Comparison of ENCODE assay signal across 26 mouse cellular contexts in genomic region chr15:8855511-8855910, GRCm38 (mm10).
DNase-seq lines count a peak whose midpoint lies in the region; ATAC-seq and TF ChIP-seq lines count a peak whose summit lies in the region.
"Had no signal": no experiment of that assay in that cellular context is flagged by ENCODE, and none has a peak within 500 bp of the region (broad histone marks: within the 10 kb centered on the region; RNA-seq: fewer than 3 reads in every experiment).

No protein-coding gene starts in this region.

- H3K4me2 ChIP-seq in intestine, postnatal 0 days (replicated peaks; ENCODE audit: low read depth) = no peak overlapping the region
- no peak overlapping the region for H3K4me2 ChIP-seq in intestine, embryonic 15.5 days (replicated peaks)
- no peak overlapping the region for H3K4me2 ChIP-seq in liver, postnatal 0 days (ENCODE audit: low read depth, low read length)
- H3K4me2 ChIP-seq: embryonic facial prominence, embryonic 13.5 days; limb, embryonic 15.5 days; midbrain, embryonic 12.5 days; stomach, embryonic 15.5 days had no signal

- no peak overlapping the region for H3K4me3 ChIP-seq in intestine, postnatal 0 days (ENCODE audit: low read depth, low read length)
- no peak overlapping the region for H3K4me3 ChIP-seq in intestine, embryonic 15.5 days (replicated peaks)
- H3K4me3 ChIP-seq in liver, postnatal 0 days (ENCODE audit: low read depth, low read length) = no peak overlapping the region
- no peak overlapping the region for H3K4me3 ChIP-seq in E14TG2a.4 (replicated peaks; ENCODE audit: low read length)
- no peak overlapping the region for H3K4me3 ChIP-seq in cerebellum, adult 2 months (replicated peaks; ENCODE audit: insufficient read depth, low read depth, low read length)
- H3K4me3 ChIP-seq: embryonic facial prominence, embryonic 13.5 days; erythroblast, embryonic 14.5 days; hindbrain, embryonic 10.5 days; limb, embryonic 10.5 days; limb, embryonic 15.5 days; midbrain, embryonic 12.5 days; stomach, embryonic 15.5 days had no signal

- DNase-seq in liver, postnatal 0 days = no peak
- DNase-seq in liver (no peak), Patski (ENCODE audit: low read depth, low spot score) (no peak)
- DNase-seq in cerebellum, adult 2 months = no peak
- no peak for DNase-seq in thymus, postnatal 0 days (ENCODE audit: low spot score)
- DNase-seq: adrenal gland, postnatal 10 days; cerebellum, adult 11 months; cerebellum, postnatal 10 days; heart, postnatal 14 days; kidney, adult 9 months; kidney, postnatal 14 days; lung, postnatal 10 days; right cerebral cortex, postnatal 14 days; thymus, postnatal 25 days had no signal

- POLR2A ChIA-PET in Patski (lab: Charles Lee) = no interaction called here

- no peaks in the 10 kb centered on the region for H3K36me3 ChIP-seq in intestine, postnatal 0 days (ENCODE audit: control insufficient read depth, insufficient read depth)
- H3K36me3 ChIP-seq in intestine, embryonic 15.5 days = no peaks in the 10 kb centered on the region
- no peaks in the 10 kb centered on the region for H3K36me3 ChIP-seq in liver, postnatal 0 days (replicated peaks; ENCODE audit: insufficient read depth, low read length)
- H3K36me3 ChIP-seq in E14TG2a.4 (ENCODE audit: insufficient read depth, low read length) = no peaks in the 10 kb centered on the region
- H3K36me3 ChIP-seq: embryonic facial prominence, embryonic 13.5 days; hindbrain, embryonic 10.5 days; limb, embryonic 10.5 days; limb, embryonic 15.5 days; midbrain, embryonic 12.5 days; stomach, embryonic 15.5 days had no signal

- ATAC-seq in intestine, postnatal 0 days = no peak
- ATAC-seq in intestine, embryonic 15.5 days = no peak
- no peak for ATAC-seq in liver, postnatal 0 days
- no peak for ATAC-seq in Patski
- ATAC-seq: forebrain, embryonic 16.5 days; intestine, embryonic 16.5 days had no signal

- 0 out of 2 replicates have a peak, but pooled peaks have one; percentile 8 for TF ChIP-seq CTCF in intestine, postnatal 0 days (IDR thresholded peaks at IDR 0.05; ENCODE audit: low read depth)
- peak; percentile 15; the same call in 1 of the 2 replicates for TF ChIP-seq CTCF in liver, postnatal 0 days (IDR thresholded peaks at IDR 0.05; ENCODE audit: low read depth)
- TF ChIP-seq CTCF in E14TG2a.4 (conservative IDR thresholded peaks at IDR 0.05; ENCODE audit: low read length) = peak; percentile 31; the same call in 1 of the 2 replicates
- TF ChIP-seq CTCF in Patski (IDR thresholded peaks at IDR 0.05) = peak; percentile 27
- TF ChIP-seq CTCF in cerebellum, adult 2 months (IDR thresholded peaks at IDR 0.05; ENCODE audit: borderline replicate concordance, insufficient read depth, low read depth, low read length) = no peak

- H3K4me1 ChIP-seq in intestine, postnatal 0 days (replicated peaks; ENCODE audit: control insufficient read depth, insufficient read depth, low read length) = no peaks in the 10 kb centered on the region
- no peaks in the 10 kb centered on the region for H3K4me1 ChIP-seq in intestine, embryonic 15.5 days (replicated peaks)
- no peaks in the 10 kb centered on the region for H3K4me1 ChIP-seq in liver, postnatal 0 days (ENCODE audit: insufficient read depth)
- no peaks in the 10 kb centered on the region for H3K4me1 ChIP-seq in E14TG2a.4 (replicated peaks; ENCODE audit: low read depth, low read length)
- no peaks in the 10 kb centered on the region for H3K4me1 ChIP-seq in cerebellum, adult 2 months (ENCODE audit: control insufficient read depth, insufficient read depth, low read length)
- H3K4me1 ChIP-seq: stomach, embryonic 15.5 days had no signal

- no peaks in the 10 kb centered on the region for H3K9me3 ChIP-seq in intestine, postnatal 0 days (ENCODE audit: control insufficient read depth)
- no peaks in the 10 kb centered on the region for H3K9me3 ChIP-seq in intestine, embryonic 15.5 days
- no peaks in the 10 kb centered on the region for H3K9me3 ChIP-seq in liver, postnatal 0 days (ENCODE audit: low read length)
- H3K9me3 ChIP-seq in E14TG2a.4 (ENCODE audit: low read length) = peaks cover 14% of the 10 kb centered on the region
- H3K9me3 ChIP-seq: limb, embryonic 10.5 days; limb, embryonic 15.5 days; midbrain, embryonic 12.5 days; stomach, embryonic 15.5 days had no signal

- H3K27me3 ChIP-seq in intestine, postnatal 0 days (replicated peaks; ENCODE audit: control insufficient read depth, insufficient read depth, low read length) = no peaks in the 10 kb centered on the region
- no peaks in the 10 kb centered on the region for H3K27me3 ChIP-seq in intestine, embryonic 15.5 days (replicated peaks)
- H3K27me3 ChIP-seq in liver, postnatal 0 days (ENCODE audit: insufficient read depth, low read length) = no peaks in the 10 kb centered on the region
- H3K27me3 ChIP-seq in E14TG2a.4 (ENCODE audit: insufficient read depth, low read length) = no peaks in the 10 kb centered on the region
- no peaks in the 10 kb centered on the region for H3K27me3 ChIP-seq in Patski
- H3K27me3 ChIP-seq in cerebellum, adult 2 months (ENCODE audit: control insufficient read depth, insufficient read depth, low read length) = no peaks in the 10 kb centered on the region
- H3K27me3 ChIP-seq: embryonic facial prominence, embryonic 13.5 days; limb, embryonic 15.5 days; midbrain, embryonic 12.5 days; stomach, embryonic 15.5 days had no signal

- no peak for TF ChIP-seq POLR2A in cerebellum, adult 2 months (IDR thresholded peaks at IDR 0.05; ENCODE audit: borderline replicate concordance, insufficient read depth, low read length)

- H3K27ac ChIP-seq in intestine, postnatal 0 days (ENCODE audit: low read depth, low read length) = no peak overlapping the region
- H3K27ac ChIP-seq in intestine, embryonic 15.5 days = no peak overlapping the region
- H3K27ac ChIP-seq in liver, postnatal 0 days (ENCODE audit: low read depth) = no peak overlapping the region
- H3K27ac ChIP-seq in cerebellum, adult 2 months (ENCODE audit: insufficient read depth, low read length) = no peak overlapping the region
- H3K27ac ChIP-seq: embryonic facial prominence, embryonic 13.5 days; hindbrain, embryonic 10.5 days; limb, embryonic 10.5 days; limb, embryonic 15.5 days; midbrain, embryonic 12.5 days; stomach, embryonic 15.5 days had no signal

- in situ Hi-C loops in Patski (cut with MboI; ENCODE audit: low pct_unique_long_range_greater_than_20kb) = no loop called here

- TF ChIP-seq EP300 in liver, postnatal 0 days (IDR thresholded peaks at IDR 0.05; ENCODE audit: low read depth) = no peak

- WGBS in intestine, postnatal 0 days = 94% methylated on average over 3 of the region's 3 CpGs
- 89% methylated on average over 3 of the region's 3 CpGs for WGBS in intestine, embryonic 15.5 days
- WGBS in liver, postnatal 0 days (ENCODE audit: insufficient replicate concordance) = 83% methylated on average over 3 of the region's 3 CpGs
- WGBS in cerebellum, adult 2 months = 97% methylated on average over 3 of the region's 3 CpGs

- H3K9ac ChIP-seq in intestine, postnatal 0 days (ENCODE audit: low read depth, low read length) = no peak overlapping the region
- no peak overlapping the region for H3K9ac ChIP-seq in intestine, embryonic 15.5 days
- H3K9ac ChIP-seq in liver, postnatal 0 days (replicated peaks) = no peak overlapping the region
- H3K9ac ChIP-seq: embryonic facial prominence, embryonic 13.5 days; limb, embryonic 15.5 days; midbrain, embryonic 12.5 days; stomach, embryonic 15.5 days had no signal

- CTCF ChIA-PET in Patski (lab: Charles Lee) = no interaction called here
